Mouse (Mus musculus) hindbrain, embryonic 12.5 days (tissue): ENCODE measurements around the gene Sdk2. TPM values are rescaled to one million over a fixed set of nuclear protein-coding genes. Genes with fewer than 3 reads are reported as not detected.

Source experiments
- ATAC-seq: fragments of 200-750 bp; cut with Nextera tagmentation; 2 replicates; pipeline ENCODE4 v1.8.0; 2017; ENCODE audit warnings: moderate TSS enrichment; ENCODE audit not compliant: low FRiP score
- H3K27ac ChIP-seq: fragments of 300-500 bp; sonication (generic); 2 replicates; pipeline ENCODE4 v1.5.1; 2016; ENCODE audit warnings: mild to moderate bottlenecking
- H3K27me3 ChIP-seq: fragments of 300-500 bp; sonication (generic); 2 replicates; pipeline ENCODE4 v1.6.1; 2016; ENCODE audit warnings: mild to moderate bottlenecking
- H3K36me3 ChIP-seq: fragments of 300-500 bp; sonication (generic); 2 replicates; pipeline ENCODE4 v1.6.1; 2016; ENCODE audit warnings: mild to moderate bottlenecking
- H3K4me1 ChIP-seq: fragments of 300-500 bp; sonication (generic); 2 replicates; pipeline ENCODE4 v1.6.1; 2016
- H3K4me2 ChIP-seq: fragments of 300-500 bp; sonication (generic); replicated peaks from 2 replicates; pipeline ENCODE4 v1.6.1; 2016; ENCODE audit warnings: mild to moderate bottlenecking
- H3K4me3 ChIP-seq: fragments of 300-500 bp; sonication (generic); 2 replicates; pipeline ENCODE4 v1.5.1; 2016; ENCODE audit warnings: mild to moderate bottlenecking
- H3K9ac ChIP-seq: fragments of 300-500 bp; sonication (generic); 2 replicates; pipeline ENCODE4 v1.6.1; 2016; ENCODE audit warnings: mild to moderate bottlenecking, moderate library complexity
- H3K9me3 ChIP-seq: fragments of 300-500 bp; sonication (generic); replicated peaks from 2 replicates; pipeline ENCODE4 v1.6.1; 2016; ENCODE audit warnings: mild to moderate bottlenecking
- WGBS: fragments of 180-500 bp; shearing (Covaris S2); methylation state at CpG from one replicate; pipeline ENCODE4 v1.1.7; 2016; 5-methylcytosine and 5-hydroxymethylcytosine counted together
- polyA plus RNA-seq: library from polyadenylated mRNA; unstranded; fragments of >200 nt; fragmentation: Nextera tagmentation; extraction: Ambion mirVana; gene quantifications from 2 replicates; pipeline ENCODE4 v1.2.1, GENCODE M21; 2016

Gene Sdk2
- polyA plus RNA-seq, 1 experiment from 2014 or later, result 7.1 TPM

DNA sequence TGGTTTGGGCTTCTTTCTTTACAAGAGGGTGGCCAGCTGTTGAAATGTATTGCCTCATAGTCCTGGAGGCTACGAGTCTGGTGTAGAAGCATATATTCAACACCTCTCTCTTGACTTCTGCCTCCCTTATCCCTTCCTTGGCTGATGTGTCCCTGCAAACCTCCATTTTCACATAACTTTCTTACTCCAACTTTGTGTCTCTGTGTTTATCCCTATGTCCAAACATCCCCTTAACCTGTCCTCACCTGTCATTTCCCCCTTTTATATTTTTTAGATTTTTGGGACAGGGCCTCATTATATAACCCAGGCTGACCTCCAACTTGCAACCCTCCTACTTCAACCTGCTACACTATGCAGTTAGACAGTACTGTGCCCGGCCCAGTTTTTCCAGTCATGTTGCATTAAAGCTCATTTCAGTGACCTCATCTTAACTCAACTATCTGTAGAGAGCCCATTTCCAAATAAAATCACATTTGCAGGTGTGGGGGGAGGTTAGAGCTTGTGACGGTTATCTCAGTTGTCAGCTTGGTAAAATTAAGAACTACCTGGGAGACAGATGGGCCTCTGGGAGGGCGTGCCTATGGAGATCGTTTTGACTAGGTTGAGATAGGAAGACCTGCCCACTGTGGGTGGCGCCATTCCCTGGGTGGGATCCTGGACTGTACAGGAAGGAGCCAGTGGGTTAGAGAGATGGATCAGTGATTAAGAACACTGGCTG, 302.6 kb downstream of the Sdk2 start:
- H3K9me3 ChIP-seq, result no peaks in the 10 kb centered on the region
- H3K27ac ChIP-seq, result 0 out of 2 replicates have a peak overlapping the region, but pooled peaks have one; percentile 17
- WGBS, result 87% methylated on average over 6 of the region's 6 CpGs
- H3K4me3 ChIP-seq, result no peak overlapping the region
- no peaks in the 10 kb centered on the region for H3K27me3 ChIP-seq
- no peaks in the 10 kb centered on the region for H3K36me3 ChIP-seq
- peaks cover 27% of the 10 kb centered on the region for H3K4me1 ChIP-seq
- H3K9ac ChIP-seq, result no peak overlapping the region
- ATAC-seq, result no peak
- H3K4me2 ChIP-seq, result no peak overlapping the region

DNA sequence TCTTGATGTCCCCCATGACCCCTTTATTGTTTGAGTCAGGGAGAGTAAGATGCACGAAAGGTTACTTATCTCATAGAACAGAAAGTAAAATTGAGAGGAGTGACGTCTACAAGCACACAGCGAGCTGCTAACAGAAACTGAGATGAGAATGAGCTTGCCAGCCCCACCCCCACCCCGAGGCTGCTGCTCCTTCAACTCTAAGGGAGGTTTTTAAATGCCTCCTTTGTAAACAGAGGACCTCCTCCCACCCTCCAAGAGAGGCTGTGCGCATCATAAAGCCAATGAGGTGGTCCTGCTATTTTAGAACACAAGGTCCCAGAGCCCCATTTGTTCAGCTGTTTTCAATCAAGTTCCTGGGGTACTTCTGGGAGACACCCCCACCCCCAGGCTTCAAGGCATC, 303.4 kb downstream of the Sdk2 start:
- no peak for ATAC-seq
- no peak overlapping the region for H3K9ac ChIP-seq
- 11% methylated on average over 5 of the region's 5 CpGs for WGBS
- H3K9me3 ChIP-seq, result no peaks in the 10 kb centered on the region
- no peak overlapping the region for H3K4me2 ChIP-seq
- H3K36me3 ChIP-seq, result no peaks in the 10 kb centered on the region
- H3K4me3 ChIP-seq, result no peak overlapping the region
- H3K27ac ChIP-seq, result 0 out of 2 replicates have a peak overlapping the region, but pooled peaks have one; percentile 17
- no peaks in the 10 kb centered on the region for H3K27me3 ChIP-seq
- H3K4me1 ChIP-seq, result peaks cover 27% of the 10 kb centered on the region

DNA sequence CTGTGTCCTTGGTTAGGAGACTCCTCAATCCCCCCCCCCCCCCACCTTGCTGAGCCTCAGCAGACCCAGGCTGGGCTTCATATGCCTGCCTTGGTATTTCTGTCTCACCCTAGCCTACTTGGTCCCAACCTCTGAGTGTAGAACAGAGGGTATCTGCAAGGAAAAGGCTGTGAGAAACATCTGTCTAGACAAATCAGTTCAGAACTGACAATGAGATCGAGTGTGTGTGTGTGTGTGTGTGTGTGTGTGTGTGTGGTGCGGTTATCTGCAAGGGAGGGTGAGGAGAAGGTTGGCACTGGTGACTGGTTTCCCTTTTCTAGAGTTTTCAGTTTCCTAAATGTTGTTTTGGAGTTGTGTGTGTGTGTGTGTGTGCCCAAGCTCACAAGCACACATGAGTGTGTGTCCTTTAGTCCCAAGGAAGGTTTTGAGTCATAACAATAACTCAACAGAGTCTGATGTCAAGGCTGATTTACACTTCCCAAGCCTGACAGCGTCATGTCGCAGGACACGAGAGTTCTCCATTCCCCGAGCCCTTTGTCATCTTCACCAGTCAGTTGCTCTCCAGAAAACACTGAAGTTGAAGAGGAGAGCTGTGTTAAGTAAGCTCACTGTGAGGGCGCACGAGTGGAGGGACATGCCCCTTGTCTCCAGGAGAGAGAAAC, 304.6 kb downstream of the Sdk2 start:
- Histone ChIP-seq H3K4me1 (peaks cover 25% of the 10 kb centered on the region), H3K36me3 (no peaks in the 10 kb centered on the region), H3K27me3 (no peaks in the 10 kb centered on the region), H3K27ac (no peak overlapping the region), H3K4me3 (no peak overlapping the region), H3K4me2 (no peak overlapping the region), H3K9me3 (no peaks in the 10 kb centered on the region), H3K9ac (no peak overlapping the region)
- WGBS, result 82% methylated on average over 8 of the region's 8 CpGs
- no peak for ATAC-seq

DNA sequence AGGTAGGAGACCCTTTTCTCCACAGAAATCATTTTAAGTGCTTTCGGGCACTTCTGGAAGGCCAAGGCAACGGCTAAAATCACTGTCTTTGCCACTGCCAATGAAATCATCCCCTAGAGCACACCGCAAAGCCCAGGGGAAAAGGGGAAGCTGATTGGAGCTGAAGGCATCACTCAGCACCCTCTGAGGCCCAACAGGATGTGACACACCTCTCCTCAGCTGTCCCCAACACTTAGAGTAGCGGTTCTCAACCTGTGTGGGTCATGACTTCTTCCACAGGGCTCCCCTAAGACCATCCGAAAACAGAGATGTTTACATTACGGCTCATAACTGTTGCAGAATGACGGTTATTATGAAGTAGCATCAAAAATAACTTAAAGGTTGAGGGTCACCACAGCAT, 305.2 kb downstream of the Sdk2 start:
- 78% methylated on average over 7 of the region's 7 CpGs for WGBS
- no peak for ATAC-seq
- H3K4me1 ChIP-seq, result peaks cover 19% of the 10 kb centered on the region
- H3K27ac ChIP-seq, result no peak overlapping the region
- H3K9me3 ChIP-seq, result no peaks in the 10 kb centered on the region
- no peak overlapping the region for H3K4me2 ChIP-seq
- H3K27me3 ChIP-seq, result no peaks in the 10 kb centered on the region
- no peak overlapping the region for H3K4me3 ChIP-seq
- no peak overlapping the region for H3K9ac ChIP-seq
- no peaks in the 10 kb centered on the region for H3K36me3 ChIP-seq

DNA sequence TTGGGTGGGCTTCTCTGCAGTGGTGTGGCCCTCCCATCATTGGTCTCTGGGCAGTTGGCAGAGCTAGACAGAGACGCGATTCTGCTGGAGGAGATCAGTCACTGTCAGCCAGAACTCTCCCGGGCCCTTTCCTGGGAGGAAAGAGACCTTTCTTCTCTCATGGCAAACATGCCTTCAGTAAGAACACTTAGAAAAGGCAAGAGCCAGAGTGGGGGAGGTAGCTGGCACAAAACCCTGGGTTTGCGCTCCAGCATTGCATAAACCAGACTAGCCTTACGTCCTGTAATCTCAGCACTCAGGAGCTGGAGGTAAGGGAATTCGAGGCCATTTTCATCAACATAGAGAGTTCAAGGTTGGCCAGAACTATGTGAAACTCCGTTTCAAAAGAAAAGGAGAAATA, 306.4 kb downstream of the Sdk2 start:
- Histone ChIP-seq H3K27ac (no peak overlapping the region; the same call in 1 of the 2 replicates), H3K4me2 (no peak overlapping the region), H3K4me1 (peaks cover 9% of the 10 kb centered on the region), H3K9me3 (no peaks in the 10 kb centered on the region), H3K4me3 (no peak overlapping the region), H3K9ac (no peak overlapping the region), H3K27me3 (no peaks in the 10 kb centered on the region), H3K36me3 (no peaks in the 10 kb centered on the region)
- ATAC-seq, result no peak
- WGBS, result 54% methylated on average over 7 of the region's 7 CpGs

DNA sequence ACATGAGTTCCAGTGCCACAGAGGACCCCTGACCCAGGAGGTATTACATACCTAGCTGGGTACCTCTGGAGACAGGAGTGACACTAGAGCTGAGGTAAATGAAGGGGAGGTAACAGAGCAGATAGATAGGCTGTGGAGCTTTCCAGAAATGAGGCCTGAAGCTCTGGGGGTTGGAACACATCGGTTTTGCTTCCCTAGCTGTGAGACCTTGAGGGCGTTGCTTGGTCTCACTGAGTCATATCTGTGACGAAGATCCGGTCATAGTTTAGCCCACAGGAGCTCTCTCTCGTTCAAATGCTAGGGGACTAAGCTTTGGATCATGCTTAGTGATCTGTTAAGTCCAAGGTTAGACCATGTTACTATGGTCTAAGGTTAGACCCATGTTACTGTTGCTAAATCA, 308.0 kb downstream of the Sdk2 start:
- Histone ChIP-seq H3K27me3 (no peaks in the 10 kb centered on the region), H3K9me3 (no peaks in the 10 kb centered on the region), H3K36me3 (no peaks in the 10 kb centered on the region), H3K9ac (no peak overlapping the region), H3K4me2 (no peak overlapping the region), H3K4me3 (no peak overlapping the region), H3K27ac (no peak overlapping the region), H3K4me1 (peaks cover 17% of the 10 kb centered on the region)
- no peak for ATAC-seq
- 93% methylated on average over 5 of the region's 5 CpGs for WGBS

DNA sequence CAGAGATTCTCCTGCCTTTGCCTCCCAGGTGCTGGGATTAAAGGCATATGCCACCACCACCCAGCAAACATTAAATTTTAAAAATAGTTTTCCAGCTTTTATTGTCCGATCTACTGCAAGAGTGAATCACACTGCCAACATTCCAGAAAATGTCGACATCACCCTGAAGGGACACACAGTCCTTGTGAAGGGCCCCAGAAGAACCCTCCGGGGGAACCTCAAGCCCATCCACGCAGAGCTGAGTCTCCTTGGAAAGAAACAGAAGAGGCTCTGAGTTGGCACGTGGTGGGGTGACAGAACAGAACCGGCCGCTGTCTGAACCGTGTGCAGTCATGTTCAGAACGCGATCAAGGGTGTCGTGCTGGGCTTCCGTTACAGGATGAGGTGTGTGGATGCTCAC, 310.3 kb downstream of the Sdk2 start:
- Histone ChIP-seq H3K36me3 (no peaks in the 10 kb centered on the region), H3K4me3 (no peak overlapping the region), H3K27me3 (no peaks in the 10 kb centered on the region), H3K27ac (no peak overlapping the region), H3K4me1 (peaks cover 17% of the 10 kb centered on the region), H3K9ac (no peak overlapping the region), H3K9me3 (no peaks in the 10 kb centered on the region), H3K4me2 (no peak overlapping the region)
- WGBS, result 94% methylated on average over 12 of the region's 12 CpGs
- ATAC-seq, result no peak

DNA sequence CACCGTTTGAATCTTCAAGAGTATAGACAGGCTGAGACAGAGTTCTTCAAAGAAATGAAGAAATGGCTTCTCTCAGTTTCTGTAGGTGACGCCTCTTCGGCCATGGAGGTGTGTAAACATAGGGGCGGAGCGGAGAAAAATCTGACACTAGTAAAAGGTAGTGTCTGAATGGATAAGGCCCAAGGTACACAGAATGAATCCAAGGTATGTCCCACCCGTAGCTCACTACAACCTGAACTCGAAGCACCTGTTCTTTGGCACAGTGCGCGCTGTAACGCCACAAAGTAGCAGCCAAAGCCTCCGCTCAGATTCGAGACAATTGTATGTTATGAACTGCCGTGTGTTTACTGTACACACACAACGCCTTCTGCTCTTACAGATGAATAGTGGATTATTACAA, 311.0 kb downstream of the Sdk2 start:
- Histone ChIP-seq H3K27ac (no peak overlapping the region), H3K27me3 (no peaks in the 10 kb centered on the region), H3K4me2 (no peak overlapping the region), H3K9me3 (no peaks in the 10 kb centered on the region), H3K9ac (no peak overlapping the region), H3K4me1 (peaks cover 17% of the 10 kb centered on the region), H3K4me3 (no peak overlapping the region), H3K36me3 (no peaks in the 10 kb centered on the region)
- no peak for ATAC-seq
- 93% methylated on average over 14 of the region's 14 CpGs for WGBS

DNA sequence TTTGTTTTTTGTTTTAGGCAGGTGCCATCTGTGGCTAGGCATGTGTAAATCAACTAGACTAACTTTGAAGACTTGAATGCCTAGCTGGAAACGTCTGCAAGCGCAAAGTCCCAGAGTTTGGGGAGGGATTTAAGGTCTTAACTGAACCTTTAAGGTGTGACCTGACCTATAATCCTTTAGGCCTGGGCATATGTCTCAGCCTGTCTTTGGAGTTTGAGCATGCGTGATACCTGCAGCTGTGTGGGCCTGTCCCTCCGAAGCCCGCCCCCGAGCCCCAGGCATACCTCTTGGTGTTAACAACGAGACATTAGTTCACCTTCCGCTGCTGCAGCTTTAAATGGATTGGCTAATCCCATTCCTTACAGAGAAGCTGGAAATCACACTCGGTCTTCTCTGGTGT, 312.0 kb downstream of the Sdk2 start:
- no peak overlapping the region for H3K27ac ChIP-seq
- no peak overlapping the region for H3K9ac ChIP-seq
- no peak overlapping the region for H3K4me2 ChIP-seq
- 50% methylated on average over 9 of the region's 9 CpGs for WGBS
- no peaks in the 10 kb centered on the region for H3K9me3 ChIP-seq
- peaks cover 24% of the 10 kb centered on the region for H3K4me1 ChIP-seq
- H3K36me3 ChIP-seq, result no peaks in the 10 kb centered on the region
- no peak overlapping the region for H3K4me3 ChIP-seq
- no peak for ATAC-seq
- no peaks in the 10 kb centered on the region for H3K27me3 ChIP-seq

DNA sequence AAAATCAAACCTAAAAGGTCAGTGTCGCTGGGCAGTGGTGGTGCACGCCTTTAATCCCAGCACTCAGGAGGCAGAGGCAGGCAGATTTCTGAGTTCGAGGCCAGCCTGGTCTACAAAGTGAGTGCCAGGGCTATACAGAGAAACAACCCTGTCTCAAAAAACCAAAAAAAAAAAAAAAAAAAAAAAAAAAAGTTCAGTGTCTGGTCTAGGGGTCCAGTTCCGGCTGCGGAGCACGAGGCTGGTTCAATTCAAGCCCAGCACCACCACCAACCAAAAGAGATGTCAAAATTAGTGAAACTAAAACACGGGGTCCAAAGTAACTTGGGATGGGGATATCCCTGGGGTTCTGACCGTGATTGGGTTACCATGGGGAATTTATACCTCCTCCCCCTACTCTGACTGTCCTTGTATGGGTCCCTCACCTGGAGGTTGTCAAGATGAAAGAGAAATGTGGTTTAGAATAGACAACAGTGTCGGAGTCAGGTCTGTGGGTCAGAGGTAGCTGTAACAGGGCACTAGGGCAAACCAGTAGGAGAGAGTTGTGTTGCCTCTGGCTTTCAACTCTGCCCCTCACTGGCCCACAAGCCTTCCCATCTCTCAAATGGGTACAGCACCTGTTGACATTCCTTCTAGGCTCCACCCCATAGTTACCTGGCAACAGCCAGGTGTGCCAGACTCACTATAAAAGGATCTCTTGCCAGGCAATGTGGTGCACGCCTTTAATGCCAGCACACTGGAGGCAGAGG, 314.0 kb downstream of the Sdk2 start:
- ATAC-seq, result no peak
- H3K27me3 ChIP-seq, result no peaks in the 10 kb centered on the region
- H3K4me3 ChIP-seq, result no peak overlapping the region

DNA sequence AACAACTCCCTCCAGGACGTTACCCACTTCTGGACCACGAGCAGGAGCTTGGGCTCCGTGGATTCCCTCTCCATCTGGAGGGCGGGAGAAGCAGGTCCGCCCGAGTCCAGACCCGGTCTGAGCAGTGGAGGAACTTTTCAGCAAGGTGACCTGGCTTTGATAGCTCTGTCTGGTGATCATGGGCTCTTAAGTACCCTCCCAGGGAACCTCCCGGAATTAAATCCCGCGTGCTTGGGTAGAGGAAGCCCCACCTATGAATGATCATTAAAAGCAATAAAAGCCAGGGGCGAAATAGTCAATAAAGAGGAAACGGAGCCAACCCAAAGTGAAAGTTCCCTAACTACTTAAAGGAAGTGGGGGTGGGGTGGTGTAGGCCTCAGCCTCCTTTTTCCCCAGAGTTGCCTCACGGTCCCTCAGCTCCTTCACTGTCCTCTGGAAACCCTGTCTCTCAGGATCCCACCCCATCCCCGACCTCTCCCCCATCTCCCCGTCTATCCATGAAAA, 314.6 kb downstream of the Sdk2 start:
- ATAC-seq, result peak; percentile 5; the same call in 1 of the 2 replicates
- H3K4me1 ChIP-seq, result peaks cover 50% of the 10 kb centered on the region
- peak overlapping the region; percentile 92; the same call in 1 of the 2 replicates for H3K9ac ChIP-seq

More for the DNA sequence above, 314.0 kb downstream of the Sdk2 start:
- H3K36me3 ChIP-seq, result peaks cover 7% of the 10 kb centered on the region; the same call in 1 of the 2 replicates
- H3K27ac ChIP-seq, result peak overlapping the region; percentile 95; the same call in 1 of the 2 replicates
- 92% methylated on average over 10 of the region's 10 CpGs for WGBS
- peaks cover 44% of the 10 kb centered on the region for H3K4me1 ChIP-seq
- no peak overlapping the region for H3K9ac ChIP-seq
- H3K9me3 ChIP-seq, result no peaks in the 10 kb centered on the region
- no peak overlapping the region for H3K4me2 ChIP-seq

DNA sequence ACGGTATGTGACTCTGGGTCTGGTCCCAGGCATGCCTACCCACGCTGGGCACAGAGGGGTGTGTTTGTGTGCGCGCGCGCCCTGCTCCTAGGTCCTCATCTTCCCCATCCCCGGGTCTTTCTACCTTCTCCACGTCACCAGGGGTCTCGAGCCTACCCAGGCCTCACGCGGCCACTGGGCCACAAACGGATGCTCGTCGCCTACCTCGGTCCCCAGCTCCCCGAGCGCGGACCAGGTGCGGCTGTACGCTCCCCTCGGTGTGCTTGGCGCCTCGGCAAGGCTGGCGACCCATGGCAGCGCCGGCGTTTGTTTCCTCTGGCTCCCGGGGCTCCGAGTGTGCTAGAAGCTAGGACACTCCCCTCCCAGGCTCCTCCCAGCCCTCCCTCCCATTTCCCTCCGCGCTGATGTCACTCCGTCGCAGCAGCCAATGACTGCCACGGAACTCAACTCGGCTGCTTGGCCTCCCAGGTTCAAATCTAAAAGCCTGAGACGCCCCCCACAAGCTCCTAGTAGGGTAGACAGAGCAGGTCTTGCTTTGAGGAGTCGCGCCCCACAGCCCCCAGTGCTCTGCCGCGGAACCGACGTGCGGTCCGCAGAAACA, 315.3 kb downstream of the Sdk2 start, which contains the start of gene Cdc42ep4:
TSS of gene Cdc42ep4 (minus strand) at position 398 of the 601 bp plus-strand sequence.
- peaks cover 54% of the 10 kb centered on the region for H3K4me1 ChIP-seq
- H3K27ac ChIP-seq, result peak within 1 kb of the TSS; percentile 95
- H3K36me3 ChIP-seq, result peaks cover 7% of the 10 kb centered on the region; the same call in 1 of the 2 replicates
- H3K4me2 ChIP-seq, result peak within 1 kb of the TSS; percentile 78
- peak; percentile 83 for ATAC-seq
- under 1% methylated on average over 44 of the region's 44 CpGs for WGBS
- no peaks in the 10 kb centered on the region for H3K27me3 ChIP-seq
- peak within 1 kb of the TSS; percentile 92 for H3K9ac ChIP-seq
- H3K4me3 ChIP-seq, result peak within 1 kb of the TSS; percentile 65
- no peaks in the 10 kb centered on the region for H3K9me3 ChIP-seq

More for the DNA sequence above, 314.6 kb downstream of the Sdk2 start:
- no peaks in the 10 kb centered on the region for H3K27me3 ChIP-seq
- WGBS, result 30% methylated on average over 15 of the region's 15 CpGs
- H3K4me2 ChIP-seq, result peak overlapping the region; percentile 78
- peak overlapping the region; percentile 65 for H3K4me3 ChIP-seq
- H3K27ac ChIP-seq, result peak overlapping the region; percentile 95
- H3K36me3 ChIP-seq, result peaks cover 7% of the 10 kb centered on the region; the same call in 1 of the 2 replicates
- H3K9me3 ChIP-seq, result no peaks in the 10 kb centered on the region
